Mouse (Mus musculus) CH12.LX (cell line): ENCODE measurements around the gene Gabrr2. TPM values are rescaled to one million over a fixed set of nuclear protein-coding genes. Genes with fewer than 3 reads are reported as not detected.

Source experiments
- DNase-seq: peaks from one replicate; pipeline ENCODE4 v3.0.0-alpha.2; 2013; ENCODE audit errors: extremely low read depth
- H3K27ac ChIP-seq: 2 replicates; pipeline ENCODE4 v1.5.1; 2012; ENCODE audit warnings: low read depth, mild to moderate bottlenecking, control low read depth, moderate library complexity; ENCODE audit not compliant: insufficient read depth
- H3K27me3 ChIP-seq: replicated peaks from 2 replicates; pipeline ENCODE3; 2012; ENCODE audit warnings: inconsistent platforms
- H3K36me3 ChIP-seq, 2 experiments: replicated peaks in 1 of 2; 2 replicates each; pipeline versions ENCODE3 to v1.6.1; 2012; ENCODE audit warnings: inconsistent platforms in 1 of 2, low read length in 1 of 2, mild to moderate bottlenecking in 1 of 2, mixed read lengths in 1 of 2, moderate library complexity in 1 of 2; ENCODE audit not compliant: control insufficient read depth in 1 of 2, insufficient read depth in 1 of 2
- H3K4me1 ChIP-seq, 2 experiments: 2 replicates each; pipeline ENCODE4 v1.6.1; 2012; ENCODE audit warnings: inconsistent platforms in 1 of 2, moderate library complexity in 1 of 2; ENCODE audit not compliant: insufficient read depth in 2 of 2, control insufficient read depth in 1 of 2
- H3K4me2 ChIP-seq: 2 replicates; pipeline ENCODE4 v1.6.1; 2012; ENCODE audit warnings: low read depth, mild to moderate bottlenecking, control low read depth; ENCODE audit not compliant: poor library complexity, insufficient read depth, severe bottlenecking
- H3K4me3 ChIP-seq, 3 experiments: fragments of 150-350 bp in 1 of 3; sonication (generic) in 1 of 3; replicated peaks in 1 of 3; 2 replicates each; pipeline versions ENCODE3 to v1.5.1; 2011 to 2012; ENCODE audit warnings: low read depth in 2 of 3, low read length in 2 of 3, mild to moderate bottlenecking in 2 of 3, moderate library complexity in 2 of 3, control low read depth in 1 of 3, improper control_type of control experiment in 1 of 3, inconsistent platforms in 1 of 3, mixed read lengths in 1 of 3; ENCODE audit not compliant: poor library complexity in 1 of 3
- H3K79me2 ChIP-seq: replicated peaks from 2 replicates; pipeline ENCODE4 v1.6.1; 2012; ENCODE audit warnings: mild to moderate bottlenecking, moderate library complexity; ENCODE audit not compliant: control insufficient read depth, poor library complexity, insufficient read depth, severe bottlenecking; ENCODE audit errors: extremely low read depth
- H3K9ac ChIP-seq: 2 replicates; pipeline ENCODE4 v1.6.1; 2012; ENCODE audit warnings: low read depth, mild to moderate bottlenecking, control low read depth, moderate library complexity; ENCODE audit not compliant: insufficient read depth
- H3K9me3 ChIP-seq: replicated peaks from 2 replicates; pipeline ENCODE3; 2012; ENCODE audit warnings: low read length, inconsistent platforms, mixed read lengths
- BHLHE40 ChIP-seq: IDR thresholded peaks from 2 replicates; pipeline ENCODE4 v1.6.1; 2011; ENCODE audit warnings: mild to moderate bottlenecking, low read depth, low read length, improper control_type of control experiment
- CHD1 ChIP-seq: IDR thresholded peaks from 2 replicates; pipeline ENCODE4 v1.6.1; 2012; ENCODE audit warnings: low read depth, low read length, improper control_type of control experiment, inconsistent platforms
- CHD2 ChIP-seq: IDR thresholded peaks from 2 replicates; pipeline ENCODE4 v1.6.1; 2011; ENCODE audit warnings: low read length, improper control_type of control experiment
- E2F4 ChIP-seq: IDR thresholded peaks from 2 replicates; pipeline ENCODE4 v1.6.1; 2011; ENCODE audit warnings: low read depth, low read length, improper control_type of control experiment; ENCODE audit not compliant: insufficient replicate concordance
- ELF1 ChIP-seq: IDR thresholded peaks from 2 replicates; pipeline ENCODE4 v1.6.1; 2014; ENCODE audit warnings: low read depth, mild to moderate bottlenecking, inconsistent platforms, low read length, improper control_type of control experiment
- EP300 ChIP-seq: IDR thresholded peaks from 2 replicates; pipeline ENCODE4 v1.6.1; 2011; ENCODE audit warnings: low read length, improper control_type of control experiment
- ETS1 ChIP-seq: conservative IDR thresholded peaks from 2 replicates; pipeline ENCODE4 v1.6.1; 2012; ENCODE audit warnings: low read depth, mild to moderate bottlenecking, inconsistent platforms, low read length, improper control_type of control experiment, moderate library complexity
- GABPA ChIP-seq: IDR thresholded peaks from 2 replicates; pipeline ENCODE4 v1.6.1; 2012; ENCODE audit warnings: low read depth, low read length, improper control_type of control experiment, inconsistent platforms; ENCODE audit not compliant: insufficient replicate concordance
- IRF4 ChIP-seq: IDR thresholded peaks from 2 replicates; pipeline ENCODE4 v1.6.1; 2014; ENCODE audit warnings: low read depth, mild to moderate bottlenecking, inconsistent platforms, low read length, improper control_type of control experiment
- JUN ChIP-seq: IDR thresholded peaks from 2 replicates; pipeline ENCODE4 v1.6.1; 2011; ENCODE audit warnings: low read depth, mild to moderate bottlenecking, low read length, improper control_type of control experiment, moderate library complexity; ENCODE audit not compliant: insufficient read depth
- KAT2A ChIP-seq: IDR thresholded peaks from 2 replicates; pipeline ENCODE4 v1.6.1; 2012; ENCODE audit warnings: low read length, improper control_type of control experiment, inconsistent platforms; ENCODE audit not compliant: insufficient replicate concordance
- MAFK ChIP-seq: IDR thresholded peaks from 2 replicates; pipeline ENCODE4 v1.6.1; 2011; ENCODE audit warnings: low read length, improper control_type of control experiment; ENCODE audit not compliant: insufficient replicate concordance
- MAX ChIP-seq: IDR thresholded peaks from 2 replicates; pipeline ENCODE4 v1.6.1; 2011; ENCODE audit warnings: low read length, improper control_type of control experiment
- MAZ ChIP-seq: IDR thresholded peaks from 2 replicates; pipeline ENCODE4 v1.6.1; 2012; ENCODE audit warnings: low read depth, mild to moderate bottlenecking, inconsistent platforms, low read length, improper control_type of control experiment, moderate library complexity
- MEF2A ChIP-seq: IDR thresholded peaks from 2 replicates; pipeline ENCODE4 v1.6.1; 2014; ENCODE audit warnings: low read depth, mild to moderate bottlenecking, inconsistent platforms, low read length, improper control_type of control experiment, borderline replicate concordance
- MXI1 ChIP-seq: IDR thresholded peaks from 2 replicates; pipeline ENCODE4 v1.6.1; 2011; ENCODE audit warnings: mild to moderate bottlenecking, low read depth, low read length, improper control_type of control experiment
- MYC ChIP-seq: IDR thresholded peaks from 2 replicates; pipeline ENCODE4 v1.6.1; 2011; ENCODE audit warnings: low read depth, mild to moderate bottlenecking, improper control_type of control experiment, low read length
- NELFE ChIP-seq: IDR thresholded peaks from 2 replicates; pipeline ENCODE4 v1.6.1; 2011; ENCODE audit warnings: low read depth, low read length, improper control_type of control experiment
- NRF1 ChIP-seq: IDR thresholded peaks from 2 replicates; pipeline ENCODE4 v1.6.1; 2014; ENCODE audit warnings: low read depth, mild to moderate bottlenecking, inconsistent platforms, low read length, improper control_type of control experiment, moderate library complexity
- PAX5 ChIP-seq: IDR thresholded peaks from 2 replicates; pipeline ENCODE4 v1.6.1; 2012; ENCODE audit warnings: low read length, inconsistent platforms, mixed read lengths
- POLR2A ChIP-seq: IDR thresholded peaks from 2 replicates; pipeline ENCODE4 v1.6.1; 2011; ENCODE audit warnings: low read depth, mild to moderate bottlenecking, improper control_type of control experiment, low read length
- RAD21 ChIP-seq: IDR thresholded peaks from 2 replicates; pipeline ENCODE4 v1.6.1; 2011; ENCODE audit warnings: low read depth, mild to moderate bottlenecking, low read length, improper control_type of control experiment, moderate library complexity
- RCOR1 ChIP-seq: conservative IDR thresholded peaks from 2 replicates; pipeline ENCODE4 v1.6.1; 2012; ENCODE audit warnings: low read depth, mild to moderate bottlenecking, inconsistent platforms, low read length, improper control_type of control experiment
- SIN3A ChIP-seq: IDR thresholded peaks from 2 replicates; pipeline ENCODE4 v1.6.1; 2012; ENCODE audit warnings: low read length, improper control_type of control experiment, inconsistent platforms
- SMC3 ChIP-seq: IDR thresholded peaks from 2 replicates; pipeline ENCODE4 v1.6.1; 2011; ENCODE audit warnings: low read depth, low read length, improper control_type of control experiment
- TBP ChIP-seq: conservative IDR thresholded peaks from 2 replicates; pipeline ENCODE4 v1.6.1; 2011; ENCODE audit warnings: low read depth, low read length, improper control_type of control experiment
- TCF12 ChIP-seq: IDR thresholded peaks from 2 replicates; pipeline ENCODE4 v1.6.1; 2014; ENCODE audit warnings: low read depth, mild to moderate bottlenecking, inconsistent platforms, low read length, improper control_type of control experiment
- UBTF ChIP-seq: IDR thresholded peaks from 2 replicates; pipeline ENCODE4 v1.6.1; 2012; ENCODE audit warnings: low read depth, mild to moderate bottlenecking, inconsistent platforms, low read length, improper control_type of control experiment, moderate library complexity
- USF1 ChIP-seq: IDR thresholded peaks from 2 replicates; pipeline ENCODE4 v1.6.1; 2014; ENCODE audit warnings: low read depth, mild to moderate bottlenecking, inconsistent platforms, low read length, improper control_type of control experiment
- USF2 ChIP-seq: conservative IDR thresholded peaks from 2 replicates; pipeline ENCODE4 v1.6.1; 2011; ENCODE audit warnings: low read depth, low read length, improper control_type of control experiment
- ZC3H11A ChIP-seq: IDR thresholded peaks from 2 replicates; pipeline ENCODE4 v1.6.1; 2012; ENCODE audit warnings: low read depth, mild to moderate bottlenecking, inconsistent platforms, low read length, improper control_type of control experiment
- ZKSCAN1 ChIP-seq: IDR thresholded peaks from 2 replicates; pipeline ENCODE4 v1.6.1; 2012; ENCODE audit warnings: low read depth, inconsistent platforms, low read length, improper control_type of control experiment, borderline replicate concordance
- ZNF384 ChIP-seq: IDR thresholded peaks from 2 replicates; pipeline ENCODE4 v1.6.1; 2012; ENCODE audit warnings: low read depth, low read length, improper control_type of control experiment, inconsistent platforms
- dilution Hi-C: fragments of 300-500 bp; cut with MboI; formaldehyde crosslinking; loops from 2 replicates; pipeline ENCODE4 v1.14.3; 2020; ENCODE audit warnings: low sequenced_read_pairs; ENCODE audit not compliant: extremely low pct_unique_long_range_greater_than_20kb, extremely low pct_ligation_motif_present
- in situ Hi-C: fragments of 300-500 bp; cut with MboI; formaldehyde crosslinking; loops from 3 replicates; pipeline ENCODE4 v1.14.3; 2019; ENCODE audit warnings: low sequenced_read_pairs, low pct_ligation_motif_present, low pct_unique_long_range_greater_than_20kb, mixed read lengths
- polyA plus RNA-seq: library from polyadenylated mRNA; unstranded; fragments of >175 nt; gene quantifications from 2 replicates; pipeline ENCODE4 v1.2.1, GENCODE M21; 2012; ENCODE audit warnings: low read depth; ENCODE audit not compliant: insufficient read length
- total RNA-seq, 2 experiments: library from RNA; depleted of rRNA; stranded (reverse); fragments of 300-350 nt in 1 of 2; fragments of >200 nt in 1 of 2; gene quantifications; 2 replicates each; pipeline ENCODE4 v1.2.3; 2012 to 2014

Gene Gabrr2
- total and polyA plus RNA-seq, 3 experiments = 0.42 to 0.59 TPM; not detected in 1

GRCm38 (mm10) chr4:33099118-33099694, 36.4 kb downstream of the Gabrr2 start (continued):
- peak; percentile 73 for TF ChIP-seq EP300
- TF ChIP-seq E2F4 = no peak
- TF ChIP-seq USF2 = no peak
- no peak for TF ChIP-seq KAT2A
- 0 out of 2 replicates have a peak, but pooled peaks have one; percentile 12 for TF ChIP-seq MEF2A
- TF ChIP-seq ELF1 = peak; percentile 41; the same call in 1 of the 2 replicates

- Histone ChIP-seq H3K27me3 (no peaks in the 10 kb centered on the region), H3K4me1 (peaks cover 28 to 59% of the 10 kb centered on the region in 2 experiments), H3K79me2 (no peaks in the 10 kb centered on the region), H3K36me3 (no peaks in the 10 kb centered on the region), H3K9ac (peak overlapping the region; percentile 32), H3K27ac (peak overlapping the region; percentile 94), H3K4me3 (no peak overlapping the region), H3K9me3 (peaks cover 4% of the 10 kb centered on the region), H3K4me2 (peak overlapping the region; percentile 77)
- in situ Hi-C loops (loop anchor here (10.0 kb wide), 4 partner anchors 85 to 525 kb away; no protein-coding TSS in a partner anchor), dilution Hi-C loops (no loop called here)
- DNase-seq = peak; percentile 60
- TF ChIP-seq NRF1 = 0 out of 2 replicates have a peak, but pooled peaks have one; percentile 24
- TF ChIP-seq CHD1 = no peak; the same call in 1 of the 2 replicates
- no peak for TF ChIP-seq NELFE
- no peak for TF ChIP-seq PAX5
- TF ChIP-seq SIN3A = no peak; the same call in 1 of the 2 replicates
- no peak for TF ChIP-seq USF2
- peak; percentile 3 for TF ChIP-seq RAD21
- no peak for TF ChIP-seq USF1
- no peak for TF ChIP-seq POLR2A
- TF ChIP-seq RCOR1 = no peak; the same call in 1 of the 2 replicates
- no peak for TF ChIP-seq KAT2A
- TF ChIP-seq EP300 = peak; percentile 79
- peak; percentile 36; the same call in 1 of the 2 replicates for TF ChIP-seq MXI1
- TF ChIP-seq CHD2 = no peak
- TF ChIP-seq E2F4 = 0 out of 2 replicates have a peak, but pooled peaks have one; percentile 31
- peak; percentile 49; the same call in 1 of the 2 replicates for TF ChIP-seq JUN
- TF ChIP-seq MAFK = peak; percentile 34; the same call in 1 of the 2 replicates
- 0 out of 2 replicates have a peak, but pooled peaks have one; percentile 36 for TF ChIP-seq ELF1
- TF ChIP-seq ZC3H11A = no peak
- peak; percentile 92 for TF ChIP-seq TCF12
- TF ChIP-seq SMC3 = no peak
- TF ChIP-seq MYC = peak; percentile 41; the same call in 1 of the 2 replicates
- TF ChIP-seq ZKSCAN1 = no peak
- TF ChIP-seq IRF4 = peak; percentile 59; the same call in 1 of the 2 replicates
- TF ChIP-seq MEF2A = peak; percentile 90
- peak; percentile 88 for TF ChIP-seq ETS1
- TF ChIP-seq GABPA = no peak
- no peak for TF ChIP-seq TBP
- peak; percentile 62 for TF ChIP-seq MAX
- peak; percentile 84 for TF ChIP-seq BHLHE40
- no peak for TF ChIP-seq UBTF
- TF ChIP-seq ZNF384 = no peak
- TF ChIP-seq MAZ = peak; percentile 75; the same call in 1 of the 2 replicates
These were observed 47.1 kb downstream of the Gabrr2 start for GRCm38 (mm10) chr4:33109720-33110458.
